Mouse (Mus musculus): ENCODE data around the gene Fam161a. TPM values are rescaled to one million over a fixed set of nuclear protein-coding genes. Genes with fewer than 3 reads are reported as not detected.

Fam161a gene
- polyA plus RNA-seq, 1 experiment from 2014 or later: 4.0 TPM

DNA sequence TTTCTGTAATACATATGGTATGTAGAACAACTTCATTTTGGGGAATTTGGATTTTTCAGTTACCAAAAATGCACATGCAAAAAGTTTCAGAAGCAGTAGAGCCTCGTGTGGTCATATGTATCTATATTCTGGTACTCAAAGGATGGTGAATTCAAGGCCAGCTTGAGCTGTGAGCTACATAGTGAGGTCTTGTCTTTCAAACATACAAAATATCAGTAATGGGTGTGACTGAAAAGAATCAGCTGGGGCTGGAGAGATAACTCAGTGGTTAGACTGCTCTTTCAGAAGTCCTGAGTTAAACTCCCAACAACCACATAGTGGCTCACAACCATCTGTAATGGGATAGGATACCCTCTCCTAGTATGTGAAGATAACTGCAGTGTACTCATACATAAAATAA lies 9.0 kb upstream of the Fam161a start:
- Histone ChIP-seq H3K9me3 (no peaks in the 10 kb centered on the region), H3K4me3 (no peak overlapping the region), H3K4me1 (replicated peaks) (no peaks in the 10 kb centered on the region), H3K27me3 (ENCODE audit: insufficient read depth, poor library complexity, severe bottlenecking) (no peaks in the 10 kb centered on the region), H3K36me3 (peaks cover 100% of the 10 kb centered on the region), H3K27ac (no peak overlapping the region)
- no peak for DNase-seq (ENCODE audit: low spot score)
- 86% methylated on average over 1 of the region's 1 CpGs for WGBS

DNA sequence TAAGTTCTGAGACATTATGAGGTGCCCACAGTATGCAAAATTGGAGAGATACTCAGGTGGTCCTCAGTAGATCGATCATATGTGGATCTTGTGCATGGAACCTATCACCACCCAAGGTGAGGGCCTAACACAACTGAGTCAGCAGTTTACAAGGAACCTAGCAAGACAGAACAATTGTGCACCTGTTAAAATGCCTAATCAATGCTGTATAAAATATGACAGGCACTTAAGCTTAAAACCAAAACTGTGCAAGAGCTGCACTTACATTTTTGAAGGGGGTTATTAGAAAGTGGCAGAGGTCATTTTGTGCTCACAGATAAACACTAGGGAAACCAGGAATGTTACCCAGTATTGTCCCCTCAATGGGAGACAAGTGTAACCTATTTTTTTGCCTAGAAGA lies 2.1 kb upstream of the Fam161a start:
- WGBS: 88% methylated on average over 1 of the region's 1 CpGs
- Histone ChIP-seq H3K27me3 (ENCODE audit: insufficient read depth, poor library complexity, severe bottlenecking) (0 out of 2 replicates have a peak, but pooled peaks cover 3% of the 10 kb centered on the region), H3K4me1 (replicated peaks) (peaks cover 11% of the 10 kb centered on the region), H3K9me3 (no peaks in the 10 kb centered on the region), H3K36me3 (peaks cover 53% of the 10 kb centered on the region), H3K4me3 (no peak overlapping the region), H3K27ac (no peak overlapping the region)
- no peak for DNase-seq (ENCODE audit: low spot score)

DNA sequence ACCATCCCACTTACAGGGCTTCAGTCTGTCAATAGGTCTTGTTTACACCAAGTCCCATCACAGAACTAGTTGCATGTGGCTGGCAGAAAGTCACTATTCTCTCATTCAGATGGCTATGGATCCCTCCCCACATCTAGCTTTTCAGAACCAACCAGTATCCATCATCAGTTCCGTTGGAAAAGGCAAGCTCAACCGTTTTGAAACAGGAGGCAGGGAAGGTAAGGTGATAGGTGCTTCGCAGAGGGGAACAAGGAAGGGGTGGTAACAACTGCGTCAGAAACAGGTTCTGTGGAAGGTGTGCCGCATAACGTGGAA lies 208 bp upstream of the Fam161a start:
- peaks cover 35% of the 10 kb centered on the region for H3K36me3 ChIP-seq
- no peak for DNase-seq (ENCODE audit: low spot score)
- H3K27me3 ChIP-seq (ENCODE audit: insufficient read depth, poor library complexity, severe bottlenecking): 0 out of 2 replicates have a peak, but pooled peaks cover 3% of the 10 kb centered on the region
- WGBS: 10% methylated on average over 6 of the region's 6 CpGs
- peak overlapping the region; percentile 72 for H3K4me3 ChIP-seq
- H3K4me1 ChIP-seq (replicated peaks): peaks cover 11% of the 10 kb centered on the region
- peak overlapping the region; percentile 93 for H3K27ac ChIP-seq
- no peaks in the 10 kb centered on the region for H3K9me3 ChIP-seq

DNA sequence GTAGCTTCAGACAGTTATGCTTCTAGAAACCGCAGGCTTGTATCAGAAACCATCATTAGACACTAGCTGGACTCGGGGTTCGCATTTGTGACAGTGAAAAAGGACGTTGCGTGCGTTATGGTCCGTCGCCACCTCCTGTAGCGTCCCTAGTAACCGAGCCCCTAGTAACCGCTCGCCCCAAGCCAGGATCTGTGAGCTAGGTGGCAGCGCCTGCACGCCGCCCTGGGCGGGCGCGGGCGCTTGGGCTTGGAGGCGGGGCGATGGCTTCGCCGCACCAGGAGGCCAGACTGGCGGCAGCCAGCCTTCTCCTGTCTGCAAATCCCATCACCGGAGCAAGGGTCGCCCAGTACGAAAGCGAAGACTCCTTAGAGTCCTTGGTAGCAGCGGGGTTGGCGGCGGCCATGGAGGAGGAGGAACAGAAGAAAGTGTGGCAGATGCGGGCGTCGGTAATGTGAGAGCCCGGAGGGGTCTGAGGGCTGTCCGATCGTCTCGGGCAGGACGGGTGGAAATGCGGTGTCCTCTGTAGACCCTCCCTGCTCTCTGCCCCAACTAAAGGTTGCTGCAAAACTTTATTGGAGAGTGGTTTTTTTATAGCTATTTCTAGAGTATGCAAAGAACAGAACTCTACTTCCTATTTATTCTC lies 971 bp downstream of the Fam161a start:
- Histone ChIP-seq H3K9me3 (no peaks in the 10 kb centered on the region), H3K27ac (peak overlapping the region; percentile 93), H3K27me3 (ENCODE audit: insufficient read depth, poor library complexity, severe bottlenecking) (0 out of 2 replicates have a peak, but pooled peaks cover 3% of the 10 kb centered on the region), H3K4me1 (replicated peaks) (peaks cover 11% of the 10 kb centered on the region), H3K36me3 (peaks cover 23% of the 10 kb centered on the region), H3K4me3 (peak overlapping the region; percentile 72)
- peak; percentile 90 for DNase-seq (ENCODE audit: low spot score)
- under 1% methylated on average over 40 of the region's 40 CpGs for whole genome bisulfite sequencing

DNA sequence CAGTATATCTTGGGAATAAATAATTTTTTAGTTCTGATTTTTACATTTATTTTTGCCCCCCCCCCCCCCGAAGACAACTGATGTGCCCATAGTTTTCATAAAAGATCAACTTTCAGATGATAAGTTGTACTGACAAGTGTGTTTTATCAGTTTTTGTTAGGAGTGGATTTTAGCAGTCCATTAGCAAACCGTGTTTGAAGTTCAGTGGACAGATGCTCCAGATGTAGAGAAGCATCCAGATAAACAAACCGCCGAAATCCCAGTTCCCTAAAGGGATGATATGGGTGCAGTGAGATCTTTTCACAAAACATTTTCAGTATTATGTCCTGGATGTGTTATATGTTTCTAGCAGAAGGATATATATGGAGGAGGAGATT lies 1.5 kb downstream of the Fam161a start:
- Histone ChIP-seq H3K36me3 (peaks cover 18% of the 10 kb centered on the region), H3K4me1 (replicated peaks) (peaks cover 11% of the 10 kb centered on the region), H3K27me3 (ENCODE audit: insufficient read depth, poor library complexity, severe bottlenecking) (0 out of 2 replicates have a peak, but pooled peaks cover 3% of the 10 kb centered on the region), H3K27ac (peak overlapping the region; percentile 93), H3K4me3 (peak overlapping the region; percentile 72), H3K9me3 (no peaks in the 10 kb centered on the region)
- no peak for DNase-seq (ENCODE audit: low spot score)
- 49% methylated on average over 4 of the region's 4 CpGs for WGBS

DNA sequence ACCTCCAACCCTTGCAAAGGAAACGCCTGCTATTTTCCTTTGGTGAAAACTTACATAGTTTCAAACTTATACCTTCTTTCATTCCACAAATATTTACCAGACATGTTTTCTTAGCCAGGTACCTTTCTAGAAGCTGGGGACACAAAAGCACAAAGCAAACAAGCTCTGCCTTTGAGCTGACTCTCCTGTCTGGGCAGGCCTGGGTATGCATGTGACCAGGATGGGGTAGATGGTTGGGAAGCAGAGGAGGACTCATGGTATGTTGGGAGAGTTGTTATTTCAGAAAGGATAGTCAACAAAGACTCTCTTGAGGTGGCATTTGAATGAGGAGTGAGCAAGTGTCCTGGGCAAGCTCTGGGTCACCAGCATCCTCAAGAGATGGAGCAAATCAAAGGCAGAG lies 5.8 kb downstream of the Fam161a start:
- Histone ChIP-seq H3K36me3 (no peaks in the 10 kb centered on the region), H3K4me1 (replicated peaks) (peaks cover 5% of the 10 kb centered on the region), H3K9me3 (no peaks in the 10 kb centered on the region), H3K27ac (no peak overlapping the region), H3K4me3 (no peak overlapping the region), H3K27me3 (ENCODE audit: insufficient read depth, poor library complexity, severe bottlenecking) (0 out of 2 replicates have a peak, but pooled peaks cover 3% of the 10 kb centered on the region)
- WGBS: 71% methylated on average over 1 of the region's 1 CpGs
- no peak for DNase-seq (ENCODE audit: low spot score)

DNA sequence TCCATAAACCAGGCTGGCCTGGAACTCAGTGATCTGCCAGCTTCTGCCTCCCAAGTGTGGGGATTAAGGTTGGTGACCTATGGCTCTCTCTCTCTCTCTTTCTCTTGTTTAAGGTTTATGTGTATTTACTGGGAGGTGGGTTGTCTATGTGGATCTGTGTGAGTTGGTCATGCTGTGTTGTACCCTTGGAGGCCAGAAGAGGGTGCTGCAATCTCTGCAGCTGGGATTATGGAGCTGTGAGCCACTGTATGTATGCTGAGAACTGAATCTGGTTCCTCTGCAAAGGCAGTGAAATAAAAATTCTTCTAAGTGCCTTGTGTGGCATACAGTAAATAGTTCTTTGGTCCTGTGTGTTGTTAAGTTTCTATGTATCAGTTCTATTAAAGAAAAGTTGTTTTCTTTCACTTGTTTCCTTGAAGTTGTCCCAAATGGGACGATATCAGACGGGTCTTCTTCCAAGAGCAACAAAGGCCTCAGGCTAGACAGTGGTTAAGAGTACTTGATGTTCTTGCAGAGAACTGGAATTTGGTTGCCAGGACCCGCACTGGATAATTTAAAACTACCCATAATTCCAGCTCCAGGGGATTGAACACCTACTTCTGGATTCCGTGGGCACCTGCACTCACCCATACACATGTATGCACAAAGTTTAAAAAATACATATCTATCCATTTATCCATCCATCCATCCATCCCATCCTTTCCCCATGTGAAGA lies 6.4 kb downstream of the Fam161a start:
- H3K27me3 ChIP-seq (ENCODE audit: insufficient read depth, poor library complexity, severe bottlenecking): 0 out of 2 replicates have a peak, but pooled peaks cover 3% of the 10 kb centered on the region
- peaks cover 4% of the 10 kb centered on the region for H3K4me1 ChIP-seq (replicated peaks)
- no peaks in the 10 kb centered on the region; the same call in 1 of the 2 replicates for H3K9me3 ChIP-seq
- no peak overlapping the region for H3K27ac ChIP-seq
- H3K36me3 ChIP-seq: no peaks in the 10 kb centered on the region
- peak; percentile 22 for DNase-seq (ENCODE audit: low spot score)
- H3K4me3 ChIP-seq: no peak overlapping the region
- WGBS: 88% methylated on average over 4 of the region's 4 CpGs

DNA sequence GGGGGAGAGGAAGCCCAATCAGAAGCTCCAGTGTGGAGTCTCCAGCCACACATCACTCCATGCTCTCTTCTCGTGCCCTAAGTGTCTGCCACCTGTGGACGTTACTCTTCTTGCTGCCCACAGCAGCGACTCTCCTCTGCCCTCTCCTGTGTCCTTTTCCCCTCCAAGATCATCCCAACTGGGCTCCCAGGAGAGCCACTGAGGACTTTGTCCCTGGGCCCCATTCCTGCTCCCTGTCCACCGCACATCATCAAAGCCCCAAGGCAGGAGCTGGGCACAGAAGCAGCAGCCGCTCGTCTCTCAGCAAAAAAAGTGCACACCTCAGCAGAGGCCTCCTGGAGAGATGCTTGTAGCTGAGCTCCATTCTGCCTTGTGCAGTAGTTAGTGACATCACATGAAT lies 7.7 kb downstream of the Fam161a start:
- H3K4me1 ChIP-seq (replicated peaks): no peaks in the 10 kb centered on the region
- 74% methylated on average over 6 of the region's 6 CpGs for WGBS

DNA sequence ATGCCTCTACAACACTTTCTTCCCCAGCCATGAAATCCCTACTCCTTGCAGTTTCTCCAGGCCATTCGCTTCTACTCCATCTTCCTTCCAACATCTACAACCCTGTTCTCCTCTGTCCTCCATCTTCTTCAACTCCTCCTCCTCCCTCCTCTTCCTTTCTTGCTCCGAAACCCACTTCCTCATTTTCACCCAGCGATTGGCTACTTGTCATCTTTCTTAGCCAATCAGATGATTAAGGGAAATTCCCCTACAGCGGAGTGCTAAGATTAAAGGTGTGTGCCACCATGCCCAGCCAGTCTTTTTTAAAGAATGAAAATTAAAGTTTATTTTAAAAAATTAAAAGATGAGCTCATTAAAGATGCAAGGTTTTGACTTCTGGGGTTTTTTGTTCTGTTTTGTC lies 10.6 kb downstream of the Fam161a start:
- DNase-seq (ENCODE audit: low spot score): no peak
- Histone ChIP-seq H3K4me3 (no peak overlapping the region), H3K27me3 (ENCODE audit: insufficient read depth, poor library complexity, severe bottlenecking) (no peaks in the 10 kb centered on the region), H3K9me3 (no peaks in the 10 kb centered on the region; the same call in 1 of the 2 replicates), H3K4me1 (replicated peaks) (0 out of 2 replicates have a peak, but pooled peaks cover 3% of the 10 kb centered on the region), H3K36me3 (no peaks in the 10 kb centered on the region), H3K27ac (no peak overlapping the region)
- WGBS: 93% methylated on average over 4 of the region's 4 CpGs

More for the DNA sequence above, 7.7 kb downstream of the Fam161a start:
- H3K36me3 ChIP-seq: no peaks in the 10 kb centered on the region
- H3K27me3 ChIP-seq (ENCODE audit: insufficient read depth, poor library complexity, severe bottlenecking): no peaks in the 10 kb centered on the region
- H3K4me3 ChIP-seq: no peak overlapping the region
- DNase-seq (ENCODE audit: low spot score): no peak
- H3K27ac ChIP-seq: no peak overlapping the region
- H3K9me3 ChIP-seq: no peaks in the 10 kb centered on the region; the same call in 1 of the 2 replicates

DNA sequence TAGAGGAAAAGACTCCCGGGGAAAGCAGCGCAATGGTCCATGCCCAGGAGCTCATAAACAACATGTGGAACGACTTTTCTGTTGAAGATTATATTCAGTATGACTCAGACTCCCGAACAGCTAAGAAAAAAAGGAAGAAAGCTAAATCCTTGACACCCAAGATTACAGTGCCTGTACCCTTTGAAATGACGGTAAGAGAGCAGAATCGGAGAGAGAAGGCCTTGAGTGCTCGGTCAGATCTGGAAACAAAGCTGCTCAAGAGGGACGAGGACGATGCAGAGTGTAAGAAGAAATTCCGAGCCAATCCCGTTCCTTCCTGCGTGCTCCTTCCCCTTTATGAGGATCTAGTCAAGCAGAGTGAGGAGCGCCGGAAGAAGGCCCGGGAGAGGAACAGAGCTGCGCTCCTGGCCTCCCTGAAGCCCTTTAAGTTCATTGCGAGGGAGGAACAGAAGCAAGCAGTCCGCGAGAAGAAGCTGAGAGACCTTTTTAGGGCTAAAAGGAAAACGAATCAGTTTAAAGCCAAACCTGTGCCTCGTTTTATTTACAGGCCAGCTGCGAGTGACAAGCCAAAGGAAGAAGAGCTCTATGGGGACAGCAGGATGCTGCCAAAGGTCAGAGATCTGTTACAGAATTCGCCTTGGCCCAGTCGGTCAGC lies 12.9 kb downstream of the Fam161a start:
- no peak for DNase-seq (ENCODE audit: low spot score)
- Histone ChIP-seq H3K9me3 (no peaks in the 10 kb centered on the region; the same call in 1 of the 2 replicates), H3K4me1 (replicated peaks) (0 out of 2 replicates have a peak, but pooled peaks cover 3% of the 10 kb centered on the region), H3K27ac (no peak overlapping the region), H3K27me3 (ENCODE audit: insufficient read depth, poor library complexity, severe bottlenecking) (no peaks in the 10 kb centered on the region), H3K36me3 (no peaks in the 10 kb centered on the region), H3K4me3 (no peak overlapping the region)
- 61% methylated on average over 24 of the region's 24 CpGs for WGBS

DNA sequence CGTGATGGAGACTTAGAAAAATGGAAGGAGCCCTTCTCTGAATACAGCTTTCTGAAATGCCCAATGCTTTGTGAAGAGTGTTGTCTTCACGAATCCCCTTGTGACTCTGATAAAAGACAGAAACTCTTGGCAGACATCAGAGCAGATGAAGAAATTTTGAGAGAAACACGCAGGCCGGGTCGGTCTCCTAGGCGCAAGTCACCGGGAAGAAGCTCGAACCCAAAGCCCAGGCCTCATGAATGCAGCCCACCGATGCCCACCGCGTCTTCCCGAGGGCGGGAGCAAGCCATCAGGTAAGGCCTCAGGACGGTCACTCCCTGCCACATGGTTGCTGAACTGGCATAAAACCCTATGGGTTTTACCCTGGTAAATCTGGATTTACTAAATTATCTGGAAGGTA lies 13.5 kb downstream of the Fam161a start:
- no peak overlapping the region for H3K4me3 ChIP-seq
- H3K9me3 ChIP-seq: no peaks in the 10 kb centered on the region; the same call in 1 of the 2 replicates
- H3K4me1 ChIP-seq (replicated peaks): 0 out of 2 replicates have a peak, but pooled peaks cover 3% of the 10 kb centered on the region
- no peaks in the 10 kb centered on the region for H3K27me3 ChIP-seq (ENCODE audit: insufficient read depth, poor library complexity, severe bottlenecking)
- H3K27ac ChIP-seq: no peak overlapping the region
- 91% methylated on average over 14 of the region's 14 CpGs for WGBS
- no peak for DNase-seq (ENCODE audit: low spot score)
- H3K36me3 ChIP-seq: no peaks in the 10 kb centered on the region

DNA sequence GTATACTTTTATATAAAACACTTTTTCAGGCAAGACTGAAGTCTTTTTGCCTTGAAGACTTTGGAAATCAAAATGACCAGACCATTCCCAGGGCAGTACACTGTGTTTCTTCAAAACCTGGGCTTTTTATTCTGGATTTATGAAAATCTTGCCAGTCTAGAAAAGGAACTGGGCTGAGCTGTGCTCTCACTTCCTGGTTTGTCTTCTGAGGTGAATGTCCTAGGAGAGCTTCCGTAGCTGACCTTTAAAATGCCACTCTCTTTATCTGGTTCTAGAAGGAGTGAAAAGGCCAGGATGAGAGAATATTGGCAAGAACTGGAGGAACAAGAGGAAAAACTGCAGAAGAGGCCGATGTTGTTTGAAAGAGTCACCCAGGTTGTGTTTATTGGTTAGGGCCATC lies 15.8 kb downstream of the Fam161a start:
- Histone ChIP-seq H3K36me3 (no peaks in the 10 kb centered on the region), H3K4me1 (replicated peaks) (0 out of 2 replicates have a peak, but pooled peaks cover 3% of the 10 kb centered on the region), H3K4me3 (no peak overlapping the region), H3K9me3 (no peaks in the 10 kb centered on the region; the same call in 1 of the 2 replicates), H3K27ac (no peak overlapping the region), H3K27me3 (ENCODE audit: insufficient read depth, poor library complexity, severe bottlenecking) (no peaks in the 10 kb centered on the region)
- 94% methylated on average over 2 of the region's 2 CpGs for WGBS
- DNase-seq (ENCODE audit: low spot score): no peak

DNA sequence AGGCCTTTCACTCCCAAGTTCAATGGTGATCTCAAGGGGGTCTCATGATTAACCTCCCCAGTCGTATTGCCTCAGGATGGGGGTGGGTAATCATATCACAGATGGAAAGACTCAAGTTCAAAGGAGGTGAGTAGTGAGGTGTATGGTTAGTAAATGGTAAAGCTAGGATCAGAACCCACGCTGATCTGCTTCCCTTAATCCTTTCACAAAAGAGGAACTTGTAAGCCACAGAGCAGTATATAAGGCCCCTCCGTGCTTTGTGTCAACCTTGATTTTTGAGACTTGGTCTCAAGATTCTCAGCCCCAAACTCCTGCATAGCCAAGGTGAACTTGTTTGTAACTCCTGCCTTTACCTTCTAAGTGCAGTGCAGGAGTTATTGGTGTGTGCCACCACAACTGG lies 16.8 kb downstream of the Fam161a start:
- WGBS: 79% methylated on average over 3 of the region's 3 CpGs
- no peak for DNase-seq (ENCODE audit: low spot score)
- H3K27me3 ChIP-seq (ENCODE audit: insufficient read depth, poor library complexity, severe bottlenecking): no peaks in the 10 kb centered on the region

More for the DNA sequence above, 16.8 kb downstream of the Fam161a start:
- Histone ChIP-seq H3K9me3 (no peaks in the 10 kb centered on the region), H3K4me1 (replicated peaks) (0 out of 2 replicates have a peak, but pooled peaks cover 3% of the 10 kb centered on the region), H3K36me3 (no peaks in the 10 kb centered on the region), H3K4me3 (no peak overlapping the region), H3K27ac (no peak overlapping the region)
